ENCODE assay signal across 9 mouse cellular contexts in the genomic region with DNA sequence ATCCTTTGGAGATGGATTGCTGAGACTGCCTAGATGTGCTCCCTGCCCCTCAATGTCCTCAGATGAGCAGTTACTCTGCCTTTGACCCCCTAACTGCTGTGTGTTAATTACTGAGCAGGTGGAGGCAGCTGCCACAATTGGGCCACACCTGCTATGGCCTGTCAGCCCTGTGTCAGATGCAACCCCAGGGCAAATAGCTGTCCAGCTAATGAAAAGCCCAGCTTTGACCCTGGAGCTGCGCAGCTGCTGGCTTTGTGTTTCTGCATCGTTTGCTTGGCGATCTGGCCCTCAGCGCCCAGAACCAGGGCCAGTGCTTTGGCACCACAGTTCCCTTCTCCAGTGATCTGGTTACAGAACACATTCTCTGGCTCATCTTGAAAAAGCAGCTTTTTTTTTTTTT. TPM values are rescaled to one million over a fixed set of nuclear protein-coding genes. Genes with fewer than 3 reads are reported as not detected.
DNase-seq lines count a peak whose midpoint lies in the region; ATAC-seq lines count a peak whose summit lies in the region.
"Had no signal": no experiment of that assay in that cellular context is flagged by ENCODE, and none has a peak within 500 bp of the region (broad histone marks: within the 10 kb centered on the region; RNA-seq: fewer than 3 reads in every experiment).

No protein-coding gene starts in this region.

- H3K36me3 ChIP-seq in midbrain, embryonic 12.5 days, result no peaks in the 10 kb centered on the region
- no peaks in the 10 kb centered on the region for H3K36me3 ChIP-seq in midbrain, embryonic 14.5 days (ENCODE audit: control insufficient read depth, insufficient read depth, low read length)
- no peaks in the 10 kb centered on the region for H3K36me3 ChIP-seq in hindbrain, embryonic 16.5 days (ENCODE audit: control insufficient read depth, insufficient read depth, low read length)

- peak; percentile 27; the same call in 1 of the 2 replicates for ATAC-seq in midbrain, embryonic 12.5 days (ENCODE audit: low FRiP score, low read depth)
- ATAC-seq in midbrain, embryonic 14.5 days (ENCODE audit: low FRiP score, low TSS enrichment), result no peak
- 0 out of 2 replicates have a peak, but pooled peaks have one; percentile 50 for ATAC-seq in hindbrain, embryonic 16.5 days
- ATAC-seq in activated CD4-positive, CD25-positive, alpha-beta regulatory T cell, adult 4 months, result no peak

- no peak overlapping the region for H3K4me3 ChIP-seq in midbrain, embryonic 12.5 days
- H3K4me3 ChIP-seq in midbrain, embryonic 14.5 days (replicated peaks; ENCODE audit: low read depth, low read length), result no peak overlapping the region
- H3K4me3 ChIP-seq in hindbrain, embryonic 16.5 days (ENCODE audit: low read length), result no peak overlapping the region

- no peaks in the 10 kb centered on the region for H3K9me3 ChIP-seq in midbrain, embryonic 12.5 days
- H3K9me3 ChIP-seq in midbrain, embryonic 14.5 days (ENCODE audit: control insufficient read depth, low read length), result no peaks in the 10 kb centered on the region
- H3K9me3 ChIP-seq in hindbrain, embryonic 16.5 days (ENCODE audit: control insufficient read depth, low read length), result no peaks in the 10 kb centered on the region

- WGBS in midbrain, embryonic 12.5 days, result 42% methylated on average over 4 of the region's 4 CpGs
- WGBS in midbrain, embryonic 14.5 days, result 25% methylated on average over 4 of the region's 4 CpGs
- 24% methylated on average over 4 of the region's 4 CpGs for WGBS in hindbrain, embryonic 16.5 days

- peak; percentile 58 to 60 for DNase-seq in cerebellum, postnatal 14 days
- no peak for DNase-seq in cerebellum, adult 8-10 months
- no peak for DNase-seq in midbrain, embryonic 14.5 days
- DNase-seq in skeletal muscle tissue, adult 2 months (ENCODE audit: low read depth, low spot score), result peak; percentile 42
- DNase-seq in adrenal gland, postnatal 36 days, result no peak
- DNase-seq: kidney, adult 8-10 months had no signal

- peak overlapping the region; percentile 46 for H3K27ac ChIP-seq in midbrain, embryonic 12.5 days (replicated peaks)
- no peak overlapping the region for H3K27ac ChIP-seq in midbrain, embryonic 14.5 days (replicated peaks; ENCODE audit: low read depth, low read length)
- H3K27ac ChIP-seq in hindbrain, embryonic 16.5 days (ENCODE audit: low read depth, low read length), result 0 out of 2 replicates have a peak overlapping the region, but pooled peaks have one; percentile 18

- H3K27me3 ChIP-seq in midbrain, embryonic 12.5 days, result no peaks in the 10 kb centered on the region
- H3K27me3 ChIP-seq in midbrain, embryonic 14.5 days (ENCODE audit: control insufficient read depth, insufficient read depth, low read length), result no peaks in the 10 kb centered on the region
- H3K27me3 ChIP-seq in hindbrain, embryonic 16.5 days (replicated peaks; ENCODE audit: control insufficient read depth, insufficient read depth, low read length), result no peaks in the 10 kb centered on the region

- H3K4me2 ChIP-seq in midbrain, embryonic 12.5 days (replicated peaks), result no peak overlapping the region
- no peak overlapping the region for H3K4me2 ChIP-seq in midbrain, embryonic 14.5 days (ENCODE audit: low read length)
- no peak overlapping the region for H3K4me2 ChIP-seq in hindbrain, embryonic 16.5 days (ENCODE audit: low read length)

- peaks cover 25% of the 10 kb centered on the region for H3K4me1 ChIP-seq in midbrain, embryonic 12.5 days
- H3K4me1 ChIP-seq in midbrain, embryonic 14.5 days (ENCODE audit: control insufficient read depth, insufficient read depth, low read length), result peaks cover 9% of the 10 kb centered on the region; the same call in 1 of the 2 replicates
- H3K4me1 ChIP-seq in hindbrain, embryonic 16.5 days (ENCODE audit: control insufficient read depth, insufficient read depth, low read depth, low read length), result peaks cover 3% of the 10 kb centered on the region; the same call in 1 of the 2 replicates

- H3K9ac ChIP-seq in midbrain, embryonic 12.5 days (replicated peaks), result no peak overlapping the region
- H3K9ac ChIP-seq in midbrain, embryonic 14.5 days (replicated peaks; ENCODE audit: low read length), result no peak overlapping the region
- H3K9ac ChIP-seq in hindbrain, embryonic 16.5 days (ENCODE audit: low read depth, low read length), result no peak overlapping the region

RNA-seq across cellular contexts. Expression of gene Glce, which starts 43.7 kb away (rescaled TPM):
- 18.9 and 22.1 TPM in 2 replicates for polyA plus RNA-seq in midbrain, embryonic 12.5 days (2016; fragmentation: Nextera tagmentation; extraction: Ambion mirVana)
- 14.7 and 20.2 TPM in 2 replicates for polyA plus RNA-seq in midbrain, embryonic 14.5 days (2014; fragmentation: Nextera tagmentation; extraction: Ambion mirVana)
- polyA plus RNA-seq in hindbrain, embryonic 16.5 days (2015; fragmentation: Nextera tagmentation; extraction: Ambion mirVana), result 26.4 and 27.2 TPM in 2 replicates
- total RNA-seq in adrenal gland, postnatal 36 days (2021), result 10 to 100 TPM; 38.5 to 41.8 TPM
- 1 to 10 TPM; 4.7 to 5.4 TPM for polyA plus RNA-seq in activated CD4-positive, CD25-positive, alpha-beta regulatory T cell, adult 4 months (2017; shearing (Covaris generic))

Comparison
In these comparisons a context has a peak if more than half of its experiments do, and no peak if none do; other contexts are left out.
1. DNase-seq: peak in cerebellum, postnatal 14 days (2 of 2) and skeletal muscle tissue, adult 2 months (single experiment); none in cerebellum, adult 8-10 months (single experiment), midbrain, embryonic 14.5 days (single experiment) and adrenal gland, postnatal 36 days (0 of 2).
2. ATAC-seq: peak in midbrain, embryonic 12.5 days (single experiment) and hindbrain, embryonic 16.5 days (single experiment); none in midbrain, embryonic 14.5 days (single experiment) and activated CD4-positive, CD25-positive, alpha-beta regulatory T cell, adult 4 months (single experiment).